Mouse (Mus musculus) cerebellum, adult 9-10 months (tissue): ENCODE data around the gene Cyp2d34.

Experiments used
- DNase-seq: peaks from one replicate; pipeline ENCODE4 v3.0.0; 2022

Cyp2d34 gene

DNA sequence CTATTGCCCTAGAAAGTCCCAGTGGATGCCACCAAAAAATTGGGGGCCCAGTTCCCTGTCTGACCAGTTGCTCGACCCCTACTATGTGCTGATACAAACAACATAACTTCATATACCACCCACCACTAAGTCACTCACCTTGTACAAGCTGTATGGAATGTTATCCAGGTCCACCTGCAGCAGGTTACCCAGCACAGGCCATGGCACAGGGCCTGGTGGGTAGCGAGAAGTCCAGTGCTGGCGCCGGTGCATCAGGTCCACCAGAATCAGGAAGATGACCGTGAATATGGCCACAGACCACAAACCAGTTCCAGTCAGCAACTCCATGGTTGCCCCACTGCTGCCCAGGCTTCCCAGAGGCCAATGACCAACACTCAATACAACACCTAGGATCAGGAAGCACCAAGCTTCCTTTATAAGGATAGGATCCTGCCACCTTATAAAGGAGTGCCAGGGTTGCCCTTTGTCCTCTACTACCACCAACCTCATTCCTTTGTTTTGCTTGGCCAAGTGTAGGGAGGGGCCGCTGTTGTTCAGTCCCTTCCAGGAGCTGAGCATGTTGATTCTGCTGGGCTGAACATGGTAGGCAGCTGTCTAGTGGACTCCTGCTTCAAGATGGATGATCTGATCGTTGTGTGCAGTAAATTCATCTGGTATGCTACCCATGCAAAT, at the start of gene Cyp2d34:
Cyp2d34 (minus strand) TSS at position 416 of the 672 bp plus-strand sequence.
- DNase-seq, result no peak

DNA sequence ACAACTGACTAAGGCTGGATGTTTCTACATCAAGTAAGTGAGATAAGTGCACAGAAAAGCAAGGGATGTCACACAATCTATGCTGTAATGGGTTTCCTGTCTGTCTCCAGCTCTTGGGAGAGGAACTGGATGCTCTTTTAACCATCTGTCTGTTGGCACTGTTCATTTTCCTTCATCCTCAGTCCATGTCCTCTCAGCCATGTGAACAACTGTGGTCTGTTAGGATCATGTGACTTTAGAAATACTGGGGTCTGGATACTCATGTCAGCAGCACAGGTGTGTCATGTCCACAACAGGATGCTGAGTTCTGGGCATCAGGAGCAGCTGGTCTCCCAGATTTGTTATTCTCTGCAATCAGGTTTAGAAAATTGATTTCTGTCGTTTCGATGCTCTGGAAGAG, 35.6 kb upstream of the Cyp2d34 start:
- DNase-seq, result no peak

DNA sequence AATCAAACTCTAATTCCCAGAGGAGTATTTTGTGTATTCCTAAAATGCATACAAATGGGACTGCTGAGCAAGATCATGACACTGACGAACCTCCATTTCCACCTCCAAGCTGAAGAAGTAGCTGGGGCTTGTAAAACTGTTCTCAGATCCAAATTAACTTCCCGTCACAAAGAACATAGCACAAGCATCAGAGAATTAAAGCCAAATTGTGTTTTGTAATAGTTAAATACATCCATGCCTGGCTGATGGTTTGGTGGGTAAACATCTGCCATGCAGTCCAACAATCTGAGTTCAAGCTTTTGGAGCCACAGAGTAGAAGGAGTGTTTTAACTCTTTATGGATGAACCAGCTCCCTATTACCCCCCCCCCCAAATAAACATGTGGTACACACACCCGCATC, 23.6 kb upstream of the Cyp2d34 start:
- no peak for DNase-seq

DNA sequence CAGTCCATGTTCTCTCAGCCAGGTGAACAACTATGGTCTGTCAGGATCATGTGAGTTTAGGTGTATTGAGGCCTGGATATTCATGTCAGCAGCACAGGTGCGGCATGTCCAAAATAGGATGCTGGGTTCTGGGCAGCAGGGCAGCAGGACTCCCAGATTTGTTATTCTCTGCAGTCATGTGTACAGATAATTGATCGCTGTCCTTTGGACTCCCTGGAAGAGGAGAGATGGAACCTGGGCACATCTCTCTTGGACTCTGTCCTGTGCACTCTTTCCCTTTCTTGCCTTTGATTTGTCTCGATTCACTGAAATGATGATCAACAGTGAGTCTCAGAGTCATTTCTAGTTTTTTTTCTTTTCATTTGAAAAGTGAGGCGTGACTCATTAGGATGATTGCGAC, 23.0 kb upstream of the Cyp2d34 start:
- no peak for DNase-seq

DNA sequence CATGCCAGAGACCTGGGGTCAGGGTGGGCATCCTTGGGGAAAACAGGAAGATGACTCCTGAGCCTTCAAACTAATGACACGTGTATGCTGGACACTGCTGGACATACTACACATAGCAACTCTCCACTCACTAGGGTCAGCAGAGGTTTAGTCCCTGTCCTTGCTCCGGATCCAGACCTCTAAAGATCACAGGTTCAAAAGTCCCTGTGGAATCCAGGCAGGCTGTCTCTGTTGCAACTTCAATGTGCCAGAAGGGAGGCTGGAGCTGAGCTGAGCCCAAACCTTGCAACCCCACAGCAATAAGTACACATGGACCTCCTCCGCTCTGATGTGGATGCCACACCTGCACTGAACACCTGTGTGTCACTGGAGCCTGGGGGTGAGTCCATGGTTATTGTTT, 22.0 kb upstream of the Cyp2d34 start:
- no peak for DNase-seq

DNA sequence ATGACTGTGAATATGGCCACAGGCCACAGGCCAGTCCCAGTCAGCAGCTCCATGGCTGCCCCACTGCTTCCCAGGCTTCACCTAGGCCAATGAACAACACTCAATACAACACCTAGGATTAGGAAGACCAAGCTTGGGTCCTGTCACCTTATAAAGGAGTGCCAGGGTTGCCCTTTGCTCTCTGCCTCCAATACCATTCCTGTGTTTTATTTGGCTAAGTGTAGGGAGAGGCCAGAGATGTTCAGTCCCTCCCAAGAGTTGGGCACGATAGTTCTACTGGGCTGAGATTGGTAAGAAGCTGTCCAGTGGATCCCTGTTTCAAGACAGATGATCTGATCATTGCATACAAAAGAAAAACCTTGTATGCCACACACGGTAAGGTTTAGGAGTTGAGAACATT, 21.2 kb upstream of the Cyp2d34 start:
- no peak for DNase-seq

DNA sequence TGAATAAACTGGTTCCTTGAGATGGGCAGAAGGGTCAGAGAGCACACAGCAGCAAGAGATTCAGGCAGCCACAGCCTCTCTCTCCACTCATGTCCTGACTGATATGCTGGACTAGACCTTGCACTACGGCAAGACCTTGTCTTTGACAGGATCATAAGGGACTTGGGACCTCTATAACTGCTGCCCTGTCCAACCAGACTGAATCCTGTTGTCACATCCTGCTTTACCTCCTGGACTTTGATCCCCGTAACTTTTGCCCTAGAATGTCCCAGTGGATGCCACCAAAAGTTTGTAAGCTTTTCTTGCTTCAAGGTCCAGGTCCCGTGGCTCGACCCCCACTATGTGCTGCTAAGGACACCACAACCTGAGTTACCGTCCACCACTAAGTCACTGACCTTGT, 20.6 kb upstream of the Cyp2d34 start:
- DNase-seq, result no peak

DNA sequence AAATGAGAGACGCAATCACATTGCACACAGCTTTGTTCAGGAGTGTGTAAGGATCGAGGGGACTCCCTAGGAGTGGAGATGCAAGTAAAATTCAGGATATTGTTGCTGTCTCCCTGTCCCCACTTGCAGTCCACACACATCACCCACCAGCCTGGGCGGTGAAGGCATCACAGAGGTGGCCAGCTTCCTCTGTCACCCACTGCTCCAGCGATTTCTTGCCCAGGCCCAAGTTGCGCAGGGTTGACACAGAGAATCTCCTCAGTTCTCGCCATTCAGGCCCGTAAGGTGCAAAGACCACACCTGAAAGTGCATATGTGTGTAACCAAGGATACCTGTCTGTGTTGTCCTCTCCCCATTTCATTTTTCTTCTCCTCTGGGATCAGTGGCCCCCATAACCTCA, 19.5 kb upstream of the Cyp2d34 start:
- DNase-seq, result no peak

DNA sequence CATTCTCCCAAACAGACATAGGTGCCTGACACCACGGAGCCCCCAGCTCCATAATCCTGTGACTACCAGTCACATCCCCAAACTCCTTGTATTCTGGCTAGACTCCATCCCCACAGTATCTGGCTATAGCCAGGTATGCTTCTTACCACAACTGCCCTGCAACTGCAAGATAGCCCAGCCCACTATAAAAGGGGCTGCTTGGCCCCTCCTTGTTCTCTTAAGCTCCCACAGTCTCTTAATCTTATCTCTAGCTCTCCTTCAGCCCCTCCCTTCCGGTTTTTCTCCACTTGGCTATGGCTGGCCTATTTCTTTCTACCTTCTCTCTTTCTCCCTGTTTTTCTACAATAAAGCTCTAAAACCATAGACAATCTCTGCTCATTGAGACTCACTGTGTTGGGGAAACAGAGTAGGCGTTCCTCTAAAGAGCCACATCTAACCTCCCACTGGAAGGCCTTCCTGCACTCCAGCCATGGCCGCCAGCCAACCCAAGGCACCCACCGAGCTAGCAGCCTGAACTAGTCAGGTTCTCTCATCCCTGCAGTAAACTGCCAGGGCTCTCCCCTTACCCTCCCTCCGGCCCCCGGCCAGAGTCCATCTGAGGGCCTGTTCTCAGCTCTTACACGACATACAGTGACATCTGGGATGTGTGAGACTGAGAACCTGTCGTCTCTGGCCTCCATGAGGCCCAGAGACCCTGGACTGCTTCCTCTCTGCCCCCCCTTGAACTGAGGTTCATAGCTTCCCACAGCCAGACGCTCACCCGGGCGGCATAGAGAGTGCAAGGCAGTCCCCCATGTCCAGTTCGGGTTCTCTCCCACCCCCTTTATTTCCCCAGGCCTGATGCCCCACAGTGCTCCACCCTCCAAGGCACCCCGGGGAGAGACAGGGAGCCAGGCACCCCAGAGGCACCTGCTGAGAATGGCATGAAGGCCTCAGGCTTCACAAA, 16.7 kb upstream of the Cyp2d34 start:
- DNase-seq, result no peak

DNA sequence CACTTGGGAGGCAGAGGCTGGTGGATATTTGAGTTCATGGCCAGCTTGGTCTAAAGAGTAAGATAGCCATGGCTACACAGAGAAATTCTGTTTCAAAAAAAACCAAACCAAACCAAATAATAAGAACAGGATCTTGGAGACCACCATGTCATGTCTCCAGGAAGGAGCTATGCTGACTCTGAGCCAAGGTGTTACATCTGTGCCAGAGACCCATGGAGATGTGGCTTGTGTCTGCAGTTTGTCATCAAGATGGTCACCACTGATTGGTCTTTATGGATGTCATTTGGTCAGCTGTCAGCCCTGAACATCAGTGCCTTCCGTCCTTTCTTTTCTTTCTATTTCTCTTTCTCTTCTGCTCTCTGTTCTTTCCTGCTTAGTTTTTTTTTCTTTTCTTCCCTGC, 14.2 kb upstream of the Cyp2d34 start:
- no peak for DNase-seq

DNA sequence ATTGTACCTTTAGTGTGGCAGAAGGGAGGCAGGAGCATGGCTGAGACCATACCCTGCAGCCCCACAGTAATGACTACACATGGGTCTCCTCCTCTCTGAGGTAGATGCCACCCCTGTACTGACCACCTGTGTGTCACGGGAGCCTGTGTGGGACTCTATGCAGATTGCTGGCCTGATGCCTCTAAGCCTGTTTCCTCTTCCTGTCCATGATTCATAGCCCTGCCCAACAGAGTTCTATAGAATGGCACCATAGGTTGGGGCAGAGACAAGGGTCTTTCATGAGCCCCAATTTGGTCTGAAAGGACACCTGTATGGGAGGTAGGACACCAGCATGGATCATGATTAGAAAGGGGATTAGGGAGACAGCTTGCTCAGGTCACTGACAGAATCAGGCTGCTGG, 1.2 kb upstream of the Cyp2d34 start:
- no peak for DNase-seq

DNA sequence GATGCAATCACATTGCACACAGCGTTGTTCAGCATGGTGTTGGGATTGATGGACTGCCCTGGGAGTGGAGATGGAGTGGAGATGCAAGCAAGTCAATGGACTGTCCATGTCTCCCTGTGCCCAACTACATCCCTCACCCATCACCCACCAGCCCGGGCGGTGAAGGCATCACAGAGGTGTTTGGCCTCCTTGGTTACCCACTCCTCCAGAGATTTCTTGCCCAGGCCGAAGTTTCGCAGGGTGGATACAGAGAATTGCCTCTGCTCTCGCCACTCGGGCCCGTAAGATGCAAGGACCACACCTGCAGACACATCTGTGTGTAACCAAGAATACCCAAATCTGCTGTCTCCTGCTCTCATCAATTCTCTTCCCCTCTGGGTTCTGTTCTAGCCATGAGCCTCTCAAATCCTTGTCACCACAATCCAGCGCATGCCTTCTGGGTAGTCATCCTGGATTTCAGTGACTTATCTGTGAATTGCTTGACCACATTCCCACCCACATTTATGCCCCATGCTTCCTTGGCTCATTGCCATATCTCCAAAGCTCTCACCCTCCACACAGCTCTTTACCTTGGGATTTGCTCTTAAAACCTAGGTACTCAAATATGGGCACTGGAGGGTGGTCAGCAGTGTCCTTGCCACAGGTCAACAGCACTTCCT, 2.3 kb downstream of the Cyp2d34 start:
- no peak for DNase-seq

DNA sequence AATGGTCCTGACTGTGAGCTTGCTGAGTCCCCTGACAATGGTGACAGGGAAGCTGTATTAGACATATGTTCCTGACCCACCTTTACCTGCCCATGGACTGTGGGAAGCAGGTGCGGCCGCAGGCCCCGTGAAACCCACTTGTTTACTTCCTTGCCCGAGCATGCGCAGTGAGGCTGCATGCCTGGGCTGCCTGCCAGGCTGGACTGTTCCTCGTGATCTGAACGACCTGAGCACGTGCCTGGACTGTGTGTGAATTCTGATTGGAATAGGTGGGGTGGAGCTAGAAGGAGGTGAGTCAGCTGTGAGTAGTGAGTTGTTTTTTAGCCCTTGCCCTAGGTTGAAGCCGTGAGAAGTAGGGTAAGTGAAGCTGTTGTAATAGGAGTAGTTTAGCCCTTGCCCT, 38.1 kb downstream of the Cyp2d34 start:
- DNase-seq, result no peak

DNA sequence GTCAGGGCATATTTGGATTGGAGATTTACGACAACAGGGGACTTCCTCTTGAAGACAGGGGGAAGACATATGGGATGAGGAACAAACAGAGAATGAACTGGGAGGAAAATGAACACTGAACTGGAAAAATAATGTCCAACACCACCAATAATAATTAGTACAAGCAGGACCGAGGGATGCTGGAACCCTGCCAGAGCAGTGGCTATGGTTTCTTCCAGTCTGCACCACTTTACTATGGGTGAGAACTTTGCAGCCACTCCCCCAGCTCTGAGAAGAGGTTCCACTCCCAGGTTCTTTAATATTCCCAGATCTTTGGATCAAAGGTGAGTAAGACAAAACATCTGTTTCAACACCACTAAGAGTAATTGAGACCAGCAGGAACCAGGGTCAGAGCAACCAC, 41.7 kb downstream of the Cyp2d34 start:
- DNase-seq, result no peak

DNA sequence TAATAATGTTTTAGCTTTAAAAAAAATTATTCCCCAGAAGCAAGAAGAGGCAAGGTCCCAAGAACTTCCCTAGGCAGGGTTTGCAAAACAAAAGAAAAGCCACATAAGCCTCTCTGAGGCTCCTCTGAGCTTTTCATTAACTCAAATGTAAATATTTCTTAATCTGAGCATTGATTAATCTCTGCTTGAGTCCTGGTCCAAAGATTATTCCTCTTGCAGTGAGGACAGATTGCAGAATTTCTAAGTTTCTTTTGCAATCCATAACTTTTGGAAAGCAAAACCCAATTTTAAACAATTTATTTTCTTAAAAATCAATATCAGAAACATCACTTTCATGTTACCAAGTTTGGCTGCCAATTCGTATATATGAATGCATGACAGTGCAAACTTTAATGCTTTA, 47.9 kb downstream of the Cyp2d34 start:
- no peak for DNase-seq
